In genomic region chr19:42432191-42432590, GRCm38 (mm10) we compare ENCODE assay signal across 8 mouse cellular contexts. TPM values are rescaled to one million over a fixed set of nuclear protein-coding genes. Genes with fewer than 3 reads are reported as not detected.
DNase-seq lines count a peak whose midpoint lies in the region; ATAC-seq lines count a peak whose summit lies in the region.

No protein-coding gene starts in this region.

- peak overlapping the region; percentile 70 for H3K9ac ChIP-seq in embryonic facial prominence, embryonic 13.5 days
- H3K9ac ChIP-seq in hindbrain, embryonic 15.5 days = peak overlapping the region; percentile 65
- no peak overlapping the region for H3K9ac ChIP-seq in liver, embryonic 16.5 days (ENCODE audit: low read depth, low read length)

- H3K27me3 ChIP-seq in embryonic facial prominence, embryonic 13.5 days = peaks cover 68% of the 10 kb centered on the region
- H3K27me3 ChIP-seq in hindbrain, embryonic 15.5 days = peaks cover 8% of the 10 kb centered on the region
- H3K27me3 ChIP-seq in liver, embryonic 16.5 days (ENCODE audit: control insufficient read depth, insufficient read depth, low read depth, low read length) = peaks cover 59% of the 10 kb centered on the region

- H3K4me2 ChIP-seq in embryonic facial prominence, embryonic 13.5 days = peak overlapping the region; percentile 88
- H3K4me2 ChIP-seq in hindbrain, embryonic 15.5 days = peak overlapping the region; percentile 78
- H3K4me2 ChIP-seq in liver, embryonic 16.5 days (ENCODE audit: low read depth, low read length) = peak overlapping the region; percentile 52

- no peaks in the 10 kb centered on the region for H3K9me3 ChIP-seq in embryonic facial prominence, embryonic 13.5 days
- no peaks in the 10 kb centered on the region for H3K9me3 ChIP-seq in hindbrain, embryonic 15.5 days
- no peaks in the 10 kb centered on the region for H3K9me3 ChIP-seq in liver, embryonic 16.5 days (replicated peaks; ENCODE audit: control insufficient read depth, low read length)

- peak; percentile 56 to 67 for DNase-seq in layer of hippocampus, postnatal 10 days (ENCODE audit: low spot score in 2 of 2)
- no peak for DNase-seq in layer of hippocampus, adult 18-20 months (ENCODE audit: low spot score in 2 of 2)
- DNase-seq in brain, adult 2 months (ENCODE audit: low read depth, low spot score) = peak; percentile 54
- DNase-seq in right cerebral cortex, postnatal 36 days (ENCODE audit: low spot score in 2 of 2) = peak; percentile 22 to 30
- DNase-seq in spleen, postnatal 14 days (ENCODE audit: low spot score in 2 of 2) = no peak

- no peak overlapping the region for H3K27ac ChIP-seq in embryonic facial prominence, embryonic 13.5 days
- H3K27ac ChIP-seq in hindbrain, embryonic 15.5 days (replicated peaks) = peak overlapping the region; percentile 83
- H3K27ac ChIP-seq in liver, embryonic 16.5 days (ENCODE audit: low read length) = no peak overlapping the region

- H3K36me3 ChIP-seq in embryonic facial prominence, embryonic 13.5 days = no peaks in the 10 kb centered on the region
- no peaks in the 10 kb centered on the region for H3K36me3 ChIP-seq in hindbrain, embryonic 15.5 days
- H3K36me3 ChIP-seq in liver, embryonic 16.5 days (ENCODE audit: control insufficient read depth, insufficient read depth) = no peaks in the 10 kb centered on the region

- peaks cover 14% of the 10 kb centered on the region for H3K4me1 ChIP-seq in embryonic facial prominence, embryonic 13.5 days
- peaks cover 26% of the 10 kb centered on the region for H3K4me1 ChIP-seq in hindbrain, embryonic 15.5 days (replicated peaks)
- no peaks in the 10 kb centered on the region; the same call in 1 of the 2 replicates for H3K4me1 ChIP-seq in liver, embryonic 16.5 days (ENCODE audit: control insufficient read depth, low read depth, low read length)

- 0% methylated on average over 28 of the region's 44 CpGs for WGBS in embryonic facial prominence, embryonic 13.5 days
- WGBS in hindbrain, embryonic 15.5 days = under 1% methylated on average over 40 of the region's 44 CpGs
- under 1% methylated on average over 35 of the region's 44 CpGs for WGBS in liver, embryonic 16.5 days (ENCODE audit: insufficient replicate concordance)

- no peak for ATAC-seq in embryonic facial prominence, embryonic 13.5 days (ENCODE audit: insufficient number of reproducible peaks, insufficient read depth, low FRiP score, low TSS enrichment, low read depth)
- peak; percentile 65 for ATAC-seq in hindbrain, embryonic 15.5 days (ENCODE audit: low FRiP score, low read depth)
- ATAC-seq in liver, embryonic 16.5 days (ENCODE audit: low read depth) = no peak

- H3K4me3 ChIP-seq in embryonic facial prominence, embryonic 13.5 days = peak overlapping the region; percentile 57
- peak overlapping the region; percentile 52 for H3K4me3 ChIP-seq in hindbrain, embryonic 15.5 days
- peak overlapping the region; percentile 39 for H3K4me3 ChIP-seq in liver, embryonic 16.5 days (ENCODE audit: low read depth, low read length)

RNA-seq across cellular contexts. Expression of gene Crtac1, which starts 0.6 kb away (rescaled TPM):
- total RNA-seq in layer of hippocampus, postnatal 10 days (2021) = 100 to 1,000 TPM in 1 of 2 experiments, 10 to 100 TPM in 1; 96.8 to 103 TPM
- total RNA-seq in layer of hippocampus, adult 18-20 months (2021) = 100 to 1,000 TPM in 1 of 2 experiments, 10 to 100 TPM in 1; 90.4 to 104 TPM
- 8.8 and 9.9 TPM in 2 replicates for polyA plus RNA-seq in embryonic facial prominence, embryonic 13.5 days (2015; fragmentation: Nextera tagmentation; extraction: Ambion mirVana)
- 38.3 and 39.7 TPM in 2 replicates for polyA plus RNA-seq in hindbrain, embryonic 15.5 days (2015; fragmentation: Nextera tagmentation; extraction: Ambion mirVana)
- polyA plus RNA-seq in liver, embryonic 16.5 days (2015; fragmentation: Nextera tagmentation; extraction: Ambion mirVana) = 0.08 TPM in 1 of 2 replicates, not detected in the other

Comparison
In these comparisons a context has a peak if more than half of its experiments do, and no peak if none do; other contexts are left out.
1. DNase-seq: peak in layer of hippocampus, postnatal 10 days (2 of 2), brain, adult 2 months (single experiment) and right cerebral cortex, postnatal 36 days (2 of 2); none in layer of hippocampus, adult 18-20 months (0 of 2) and spleen, postnatal 14 days (0 of 2).
2. Peak in every context shown above with its lines, with median percentiles within 50 percentile points of each other: H3K4me2 ChIP-seq and H3K4me3 ChIP-seq.